Mouse (Mus musculus) liver, adult 2 months (tissue): ENCODE results near the gene Trmt6. TPM values are rescaled to one million over a fixed set of nuclear protein-coding genes. Genes with fewer than 3 reads are reported as not detected.
A peak's percentile ranks its signal among the peaks of the same experiment; 100 is the strongest.

Experiments
- DNase-seq: peaks from one replicate; pipeline ENCODE4 v3.0.0-alpha.2; 2011; ENCODE audit warnings: low read depth, low spot score; ENCODE audit errors: extremely low read depth
- H3K27ac ChIP-seq: fragments of 200-500 bp; replicated peaks from 2 replicates; pipeline ENCODE4 v1.5.1; 2012; ENCODE audit warnings: low read depth, mild to moderate bottlenecking, control low read depth, inconsistent platforms, low read length; ENCODE audit not compliant: insufficient read depth
- H3K27me3 ChIP-seq: fragments of 200-500 bp; 2 replicates; pipeline ENCODE4 v1.6.1; 2012; ENCODE audit warnings: mild to moderate bottlenecking, moderate library complexity, low read length, inconsistent platforms; ENCODE audit not compliant: control insufficient read depth, insufficient read depth
- H3K36me3 ChIP-seq: fragments of 200-500 bp; 2 replicates; pipeline ENCODE4 v1.6.1; 2012; ENCODE audit warnings: low read length, inconsistent platforms; ENCODE audit not compliant: control insufficient read depth, insufficient read depth
- H3K4me1 ChIP-seq: fragments of 200-500 bp; 2 replicates; pipeline ENCODE4 v1.6.1; 2011; ENCODE audit warnings: low read length; ENCODE audit not compliant: control insufficient read depth, insufficient read depth
- H3K4me3 ChIP-seq: fragments of 200-500 bp; 2 replicates; pipeline ENCODE4 v1.5.1; 2011; ENCODE audit warnings: low read depth, mild to moderate bottlenecking, control low read depth, low read length, moderate library complexity; ENCODE audit not compliant: insufficient read depth
- H3K79me2 ChIP-seq: fragments of 200-500 bp; 2 replicates; pipeline ENCODE4 v1.6.1; 2012; ENCODE audit warnings: inconsistent platforms, mild to moderate bottlenecking, low read length, moderate library complexity; ENCODE audit not compliant: control insufficient read depth, insufficient read depth
- H3K9ac ChIP-seq: fragments of 200-500 bp; 2 replicates; pipeline ENCODE4 v1.6.1; 2012; ENCODE audit warnings: low read depth, mild to moderate bottlenecking, control low read depth, inconsistent platforms, low read length
- CTCF ChIP-seq: fragments of 200-500 bp; IDR thresholded peaks from 2 replicates; pipeline ENCODE4 v1.5.1; 2011; ENCODE audit warnings: low read depth, low read length, control low read depth
- POLR2A ChIP-seq: fragments of 200-500 bp; IDR thresholded peaks from 2 replicates; pipeline ENCODE4 v1.6.1; 2011; ENCODE audit warnings: low read length, control low read depth; ENCODE audit not compliant: insufficient read depth; ENCODE audit errors: extremely low read depth
- WGBS: fragments of 180-500 bp; shearing (Covaris S2); methylation state at CpG from one replicate; pipeline ENCODE4 v1.1.7; 2018; 5-methylcytosine and 5-hydroxymethylcytosine counted together
- polyA plus RNA-seq: library from polyadenylated mRNA; depleted of rRNA; stranded (reverse); fragments of >200 nt; gene quantifications from 2 replicates; pipeline ENCODE4 v1.2.3, GENCODE M21; 2012
- total RNA-seq: library from RNA; depleted of rRNA; stranded (reverse); fragments of >200 nt; gene quantifications from 2 replicates; pipeline ENCODE4 v1.2.3, GENCODE M21; 2014

Gene Trmt6
- total and polyA plus RNA-seq, 2 experiments: 2.0 to 9.6 TPM

GRCm38 (mm10) chr2:132794204-132794586, 21.7 kb downstream of the Trmt6 start:
- Histone ChIP-seq H3K9ac (no peak overlapping the region), H3K27ac (no peak overlapping the region), H3K36me3 (no peaks in the 10 kb centered on the region), H3K4me1 (no peaks in the 10 kb centered on the region), H3K79me2 (no peaks in the 10 kb centered on the region), H3K4me3 (no peak overlapping the region), H3K27me3 (no peaks in the 10 kb centered on the region)
- no peak for TF ChIP-seq CTCF
- TF ChIP-seq POLR2A: no peak
- 82% methylated on average over 7 of the region's 7 CpGs for WGBS
- DNase-seq: no peak

DNA sequence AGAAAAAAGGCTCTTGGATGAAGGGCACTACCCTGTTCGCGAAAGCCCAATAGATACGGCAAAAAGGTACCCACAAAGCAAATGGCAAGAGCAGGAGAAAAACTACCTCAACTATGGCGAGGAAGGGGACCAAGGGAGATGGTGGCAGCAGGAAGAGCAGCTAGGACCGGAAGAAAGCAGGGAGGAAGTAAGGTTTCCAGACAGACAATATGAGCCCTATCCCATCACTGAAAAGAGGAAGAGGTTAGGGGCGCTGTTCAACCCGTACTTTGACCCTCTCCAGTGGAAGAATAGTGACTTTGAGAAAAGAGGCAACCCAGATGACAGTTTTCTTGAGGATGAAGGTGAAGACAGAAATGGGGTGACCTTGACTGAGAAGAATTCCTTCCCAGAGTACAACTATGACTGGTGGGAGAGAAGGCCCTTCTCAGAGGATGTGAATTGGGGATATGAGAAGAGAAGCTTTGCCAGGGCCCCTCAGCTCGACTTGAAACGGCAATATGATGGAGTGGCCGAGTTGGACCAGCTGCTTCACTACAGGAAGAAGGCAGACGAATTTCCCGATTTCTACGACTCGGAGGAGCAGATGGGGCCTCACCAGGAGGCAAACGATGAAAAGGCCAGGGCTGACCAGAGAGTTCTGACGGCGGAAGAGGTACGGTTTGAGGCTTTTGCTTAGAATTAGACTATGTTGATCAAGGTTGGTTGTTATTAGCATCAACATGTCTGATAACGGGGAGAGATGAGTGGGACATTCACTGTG, 22.2 kb downstream of the Trmt6 start:
- 88% methylated on average over 19 of the region's 19 CpGs for WGBS
- Histone ChIP-seq H3K36me3 (no peaks in the 10 kb centered on the region), H3K27me3 (no peaks in the 10 kb centered on the region), H3K79me2 (no peaks in the 10 kb centered on the region), H3K9ac (no peak overlapping the region), H3K4me3 (no peak overlapping the region), H3K27ac (no peak overlapping the region), H3K4me1 (no peaks in the 10 kb centered on the region)
- TF ChIP-seq CTCF: no peak
- no peak for TF ChIP-seq POLR2A
- DNase-seq: no peak

GRCm38 (mm10) chr2:132784039-132784438, 31.8 kb downstream of the Trmt6 start:
- Histone ChIP-seq H3K36me3 (no peaks in the 10 kb centered on the region), H3K4me1 (no peaks in the 10 kb centered on the region), H3K9ac (no peak overlapping the region), H3K4me3 (no peak overlapping the region), H3K27ac (no peak overlapping the region), H3K79me2 (no peaks in the 10 kb centered on the region), H3K27me3 (peaks cover 4% of the 10 kb centered on the region)
- 64% methylated on average over 6 of the region's 6 CpGs for WGBS
- no peak for DNase-seq
- TF ChIP-seq CTCF: no peak
- TF ChIP-seq POLR2A: no peak

GRCm38 (mm10) chr2:132781439-132782068, 34.3 kb downstream of the Trmt6 start:
- H3K4me1 ChIP-seq: no peaks in the 10 kb centered on the region
- H3K4me3 ChIP-seq: no peak overlapping the region
- 2% methylated on average over 41 of the region's 41 CpGs for WGBS
- peak; percentile 16 for DNase-seq
- no peaks in the 10 kb centered on the region for H3K36me3 ChIP-seq
- TF ChIP-seq CTCF (no peak), POLR2A (no peak)
- H3K79me2 ChIP-seq: no peaks in the 10 kb centered on the region
- H3K27ac ChIP-seq: no peak overlapping the region
- H3K27me3 ChIP-seq: peaks cover 4% of the 10 kb centered on the region
- H3K9ac ChIP-seq: no peak overlapping the region

DNA sequence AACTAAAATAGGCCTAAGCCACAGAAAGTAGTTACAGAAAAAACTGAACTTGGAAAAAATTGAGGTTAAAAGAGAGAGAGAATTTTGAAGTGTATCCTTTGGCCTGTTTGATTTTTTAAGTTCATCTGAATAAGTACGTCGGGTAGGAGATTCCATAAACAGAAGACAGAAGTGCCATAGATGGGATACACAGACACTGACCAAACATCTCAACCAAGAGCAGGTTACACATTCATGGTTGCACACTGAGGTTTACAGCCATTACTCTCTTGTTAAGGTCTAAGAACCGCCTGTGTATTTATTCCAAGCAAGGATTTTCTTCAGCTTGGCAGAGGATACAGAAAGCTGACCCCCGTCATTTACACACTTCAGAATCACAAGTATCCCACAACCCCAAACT, 34.9 kb downstream of the Trmt6 start, which contains the start of gene Chgb:
Chgb (plus strand) TSS at position 301 of the 400 bp plus-strand sequence.
- Histone ChIP-seq H3K36me3 (no peaks in the 10 kb centered on the region), H3K79me2 (no peaks in the 10 kb centered on the region), H3K4me3 (no peak within 1 kb of the TSS), H3K9ac (no peak within 1 kb of the TSS), H3K4me1 (no peaks in the 10 kb centered on the region), H3K27ac (no peak within 1 kb of the TSS), H3K27me3 (peaks cover 4% of the 10 kb centered on the region)
- no peak for DNase-seq
- WGBS: 19% methylated on average over 4 of the region's 4 CpGs
- TF ChIP-seq POLR2A (no peak), CTCF (no peak)

DNA sequence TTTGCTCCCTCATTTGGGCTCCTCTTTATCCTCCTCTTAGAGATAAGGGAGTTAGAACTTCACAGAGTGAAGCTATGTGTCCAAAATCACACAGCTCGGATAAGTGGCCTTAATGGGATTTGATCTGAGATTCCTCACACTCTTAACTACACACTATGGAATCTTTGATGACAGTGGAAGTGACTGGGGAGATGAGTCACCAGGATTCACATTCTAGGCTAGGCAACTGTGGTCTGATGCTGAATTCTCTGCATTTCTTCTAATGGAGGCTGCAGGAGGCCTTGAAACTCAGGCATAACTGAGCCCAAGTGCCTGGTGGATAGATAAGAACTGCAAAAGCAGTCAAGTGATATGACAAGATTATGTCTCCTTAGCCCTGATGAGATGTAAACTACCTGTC, 45.0 kb downstream of the Trmt6 start:
- Histone ChIP-seq H3K36me3 (no peaks in the 10 kb centered on the region), H3K4me3 (no peak overlapping the region), H3K27me3 (no peaks in the 10 kb centered on the region), H3K79me2 (no peaks in the 10 kb centered on the region), H3K9ac (no peak overlapping the region), H3K27ac (no peak overlapping the region), H3K4me1 (no peaks in the 10 kb centered on the region)
- TF ChIP-seq CTCF: no peak
- no peak for TF ChIP-seq POLR2A
- no peak for DNase-seq
- 54% methylated on average over 1 of the region's 1 CpGs for WGBS
